Mouse (Mus musculus): Measurements from ENCODE around the gene Gm5141. TPM values are rescaled to one million over a fixed set of nuclear protein-coding genes. Genes with fewer than 3 reads are reported as not detected.
"Not testable (repeated sequence)": the region's sequence is repeated elsewhere in the genome, so short reads cannot be mapped to it uniquely, and the experiment has no call there.

Gene Gm5141
- not detected in 2 replicates for polyA plus RNA-seq (2012; ENCODE audit: insufficient read depth, low replicate concordance)

DNA sequence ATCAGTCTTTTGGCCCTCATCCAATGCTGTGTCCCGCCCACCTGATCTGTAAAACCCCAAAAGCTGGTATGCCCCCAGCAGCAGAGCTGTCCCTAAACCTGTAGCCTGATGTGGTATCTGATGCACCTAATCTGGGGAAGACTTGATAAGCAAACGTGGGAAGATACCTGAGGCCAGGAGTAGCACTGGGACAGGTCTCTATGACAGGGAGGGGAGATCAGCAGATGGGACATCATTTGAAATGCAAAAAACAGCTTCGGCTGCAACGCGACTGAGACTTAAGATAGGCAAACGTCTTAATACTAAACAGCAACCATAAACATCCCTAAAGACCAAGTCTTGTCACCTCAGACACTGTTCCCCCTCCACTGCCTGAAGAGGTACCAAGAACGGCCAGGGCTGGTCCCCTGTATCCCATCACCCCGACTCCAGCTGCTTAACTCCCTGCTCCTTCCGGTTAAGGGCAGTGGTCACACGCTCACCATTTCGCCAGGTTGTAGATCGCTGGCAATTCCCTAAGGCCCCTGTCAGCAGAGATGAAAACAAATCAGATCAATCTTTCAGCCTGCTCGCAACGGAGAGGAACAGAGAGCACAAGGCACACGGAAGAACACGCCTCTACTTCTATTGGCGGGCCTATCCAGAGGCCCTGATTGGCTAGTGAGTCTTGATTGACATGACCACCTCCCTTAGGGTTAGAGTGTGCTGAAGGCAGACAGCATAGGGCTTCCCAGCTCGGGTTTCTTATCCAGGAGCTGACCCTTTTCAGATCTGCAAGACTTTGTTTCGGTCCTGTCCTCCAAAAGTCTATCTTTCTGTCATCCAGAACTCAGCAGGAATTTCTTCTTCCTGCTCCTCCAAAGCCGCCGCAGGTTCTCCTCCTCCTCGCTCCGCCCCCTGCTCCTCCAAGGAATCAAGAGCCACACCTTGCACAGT is at the start of gene Gm5141:
Gene Gm5141 (minus strand): TSS at position 610 of the 936 bp plus-strand sequence.
- not testable (repeated sequence) for H3K9me3 ChIP-seq; H3K27me3 ChIP-seq (replicated peaks); H3K36me3 ChIP-seq (replicated peaks; ENCODE audit: low read length); H3K4me1 ChIP-seq
- H3K4me3 ChIP-seq (replicated peaks) = peak within 1 kb of the TSS; percentile 89

DNA sequence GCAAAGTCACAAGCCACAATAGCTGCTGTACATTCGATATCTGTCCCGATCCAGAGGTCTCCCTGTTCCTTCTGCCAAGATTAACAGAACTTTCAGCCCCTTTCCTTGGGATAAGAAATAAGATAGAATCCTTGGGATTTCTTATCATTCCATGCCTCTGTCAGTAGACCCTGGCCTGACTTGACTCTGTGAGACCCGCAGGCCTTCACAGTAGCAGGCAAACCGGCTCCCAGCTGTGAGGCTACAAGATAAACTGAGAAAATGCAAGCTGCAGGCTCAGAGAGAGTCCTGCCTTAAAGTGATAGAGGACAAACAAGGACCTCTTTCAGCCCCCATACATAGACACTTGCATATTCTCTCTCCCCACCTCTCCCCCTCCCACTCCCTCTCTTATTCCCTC is 47.7 kb upstream of the Gm5141 start:
- Histone ChIP-seq H3K27me3 (replicated peaks) (no peaks in the 10 kb centered on the region), H3K36me3 (replicated peaks; ENCODE audit: low read length) (no peaks in the 10 kb centered on the region), H3K4me3 (replicated peaks) (no peak overlapping the region), H3K4me1 (no peaks in the 10 kb centered on the region), H3K9me3 (peaks cover 3% of the 10 kb centered on the region; the same call in 1 of the 2 replicates)
- TF ChIP-seq GATA1 (IDR thresholded peaks at IDR 0.05; ENCODE audit: borderline replicate concordance, low read length) = no peak
- TF ChIP-seq FLI1 (IDR thresholded peaks at IDR 0.05; ENCODE audit: low read length) = no peak

DNA sequence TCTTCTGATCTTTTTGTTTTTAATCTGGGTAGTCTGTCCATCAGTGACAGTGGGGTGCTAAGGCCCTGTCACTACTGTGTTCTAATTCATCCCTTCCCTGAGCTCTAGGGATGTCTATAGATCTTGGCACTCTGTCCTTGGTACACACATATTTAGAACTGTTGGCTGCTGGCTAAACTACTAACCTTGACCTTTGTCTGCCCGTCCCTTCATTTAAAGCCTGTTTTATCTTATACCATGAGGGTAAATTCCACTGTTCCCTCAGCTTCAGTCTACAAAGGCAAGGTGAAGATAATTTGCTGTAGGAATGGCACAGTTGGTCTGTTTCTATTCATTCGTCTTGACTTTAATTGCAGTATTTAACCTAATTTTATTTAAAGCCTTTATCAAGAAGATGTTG is 46.6 kb upstream of the Gm5141 start:
- no peak for TF ChIP-seq FLI1 (IDR thresholded peaks at IDR 0.05; ENCODE audit: low read length)
- no peak for TF ChIP-seq GATA1 (IDR thresholded peaks at IDR 0.05; ENCODE audit: borderline replicate concordance, low read length)
- H3K36me3 ChIP-seq (replicated peaks; ENCODE audit: low read length) = no peaks in the 10 kb centered on the region
- H3K4me1 ChIP-seq = no peaks in the 10 kb centered on the region
- no peaks in the 10 kb centered on the region for H3K27me3 ChIP-seq (replicated peaks)
- no peak overlapping the region for H3K4me3 ChIP-seq (replicated peaks)
- H3K9me3 ChIP-seq = peaks cover 3% of the 10 kb centered on the region; the same call in 1 of the 2 replicates

DNA sequence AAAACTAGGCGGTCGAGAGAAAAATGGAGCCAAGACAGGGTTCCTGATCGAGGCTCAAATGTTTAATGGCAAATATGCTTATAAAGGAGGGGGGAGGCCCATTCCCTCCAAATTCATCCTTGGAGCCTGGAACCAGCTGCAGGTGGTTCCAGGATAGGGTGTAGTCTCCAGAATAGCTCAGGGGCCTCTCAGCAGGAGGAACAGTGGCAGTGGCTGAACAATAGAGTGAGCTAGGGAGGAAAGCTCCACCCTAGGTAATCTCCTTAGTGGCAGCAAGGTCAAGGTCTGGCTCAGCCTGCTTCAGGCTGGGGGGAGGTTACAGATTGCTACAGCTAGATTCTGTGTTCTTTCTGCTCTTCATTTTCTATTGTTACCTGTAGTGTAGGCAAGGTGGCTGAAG is 30.1 kb upstream of the Gm5141 start:
- not testable (repeated sequence) for H3K4me3 ChIP-seq (replicated peaks)
- H3K9me3 ChIP-seq = peaks cover 30% of the 10 kb centered on the region

DNA sequence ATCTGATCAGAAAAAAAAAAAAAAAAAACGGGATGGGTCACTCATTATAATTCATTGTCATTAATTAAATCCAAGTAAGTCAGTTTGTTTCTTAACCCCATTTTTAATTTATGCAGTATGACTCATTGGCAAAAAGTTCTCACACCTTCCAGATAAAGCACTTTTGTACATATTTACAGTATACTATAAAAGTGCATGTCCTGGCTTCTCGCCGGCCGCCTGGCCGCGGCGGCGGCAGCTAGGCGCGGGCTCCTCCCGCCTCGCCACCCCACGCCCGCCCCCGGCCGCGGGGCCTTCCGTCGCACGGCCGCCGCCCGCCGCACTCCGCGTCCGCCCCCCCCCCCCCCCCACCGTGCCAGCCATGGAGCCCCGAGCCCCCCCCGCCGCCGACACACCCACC is 27.1 kb upstream of the Gm5141 start:
- H3K36me3 ChIP-seq (replicated peaks; ENCODE audit: low read length) = no peaks in the 10 kb centered on the region
- TF ChIP-seq GATA1 (IDR thresholded peaks at IDR 0.05; ENCODE audit: borderline replicate concordance, low read length) (no peak), FLI1 (IDR thresholded peaks at IDR 0.05; ENCODE audit: low read length) (no peak)
- H3K4me3 ChIP-seq (replicated peaks) = peak overlapping the region; percentile 70
- peaks cover 6% of the 10 kb centered on the region for H3K4me1 ChIP-seq
- no peaks in the 10 kb centered on the region for H3K27me3 ChIP-seq (replicated peaks)
- H3K9me3 ChIP-seq = peaks cover 14% of the 10 kb centered on the region

More for the DNA sequence above, 30.1 kb upstream of the Gm5141 start:
- H3K4me1 ChIP-seq; H3K27me3 ChIP-seq (replicated peaks); H3K36me3 ChIP-seq (replicated peaks; ENCODE audit: low read length): not testable (repeated sequence)

DNA sequence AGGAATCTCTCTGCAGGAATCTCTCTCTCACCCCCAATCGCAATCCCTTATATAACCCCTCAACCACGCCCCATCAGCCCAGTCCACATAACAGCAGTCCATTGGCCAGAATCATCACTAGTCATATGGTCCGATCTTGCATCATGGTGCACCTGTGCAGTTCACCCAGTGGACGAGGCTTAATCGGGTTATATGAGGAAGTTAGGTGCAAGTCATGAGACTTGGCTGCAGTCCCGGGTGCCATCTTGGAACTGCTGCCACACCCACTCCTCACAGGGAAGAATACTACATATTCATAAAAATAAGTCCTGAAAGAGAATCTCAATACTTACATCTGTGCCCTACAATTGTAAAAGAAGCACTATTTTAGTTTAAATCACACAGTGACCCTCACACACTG is 22.4 kb upstream of the Gm5141 start:
- not testable (repeated sequence) for H3K4me1 ChIP-seq; H3K4me3 ChIP-seq (replicated peaks); H3K36me3 ChIP-seq (replicated peaks; ENCODE audit: low read length); H3K9me3 ChIP-seq; H3K27me3 ChIP-seq (replicated peaks)

DNA sequence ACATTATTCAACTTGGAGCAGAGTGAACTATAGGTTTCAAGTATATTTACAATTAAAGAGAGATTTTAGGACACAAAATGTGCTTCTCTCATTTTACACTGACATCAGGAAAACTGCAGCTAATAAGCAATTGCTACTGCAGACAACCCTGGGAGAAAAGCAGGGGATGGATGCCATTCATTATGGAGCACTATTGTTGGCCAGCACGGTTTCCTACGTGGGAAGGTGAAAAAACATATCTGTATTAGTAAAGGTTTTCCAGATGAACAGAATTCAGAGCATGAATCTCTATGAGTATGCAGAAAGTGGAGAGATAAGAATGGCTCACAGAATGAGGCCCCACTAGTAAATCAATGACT is 506 bp upstream of the Gm5141 start:
- not testable (repeated sequence) for H3K27me3 ChIP-seq (replicated peaks); H3K4me1 ChIP-seq; H3K9me3 ChIP-seq; H3K36me3 ChIP-seq (replicated peaks; ENCODE audit: low read length); H3K4me3 ChIP-seq (replicated peaks)

DNA sequence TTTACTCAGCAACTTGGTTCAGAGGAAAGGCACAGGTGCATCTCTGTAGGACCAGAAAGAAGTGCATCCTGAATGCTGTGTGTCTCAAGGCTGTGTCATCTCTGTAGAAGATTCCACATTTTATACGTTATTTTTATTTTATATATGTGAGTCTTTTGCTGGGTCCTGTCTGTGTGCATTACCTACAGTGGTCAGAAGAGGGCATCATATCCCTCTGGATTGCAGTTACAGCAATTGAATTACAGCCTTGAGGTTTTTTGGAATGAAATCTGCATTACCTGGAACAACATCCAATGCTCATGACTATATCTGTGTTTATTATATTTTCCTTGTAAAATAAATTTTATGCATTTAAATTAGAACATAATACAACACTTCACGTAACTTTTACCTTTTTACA is 21.8 kb downstream of the Gm5141 start:
- H3K36me3 ChIP-seq (replicated peaks; ENCODE audit: low read length); H3K4me3 ChIP-seq (replicated peaks); H3K9me3 ChIP-seq; H3K27me3 ChIP-seq (replicated peaks): not testable (repeated sequence)
- peaks cover 11% of the 10 kb centered on the region for H3K4me1 ChIP-seq

DNA sequence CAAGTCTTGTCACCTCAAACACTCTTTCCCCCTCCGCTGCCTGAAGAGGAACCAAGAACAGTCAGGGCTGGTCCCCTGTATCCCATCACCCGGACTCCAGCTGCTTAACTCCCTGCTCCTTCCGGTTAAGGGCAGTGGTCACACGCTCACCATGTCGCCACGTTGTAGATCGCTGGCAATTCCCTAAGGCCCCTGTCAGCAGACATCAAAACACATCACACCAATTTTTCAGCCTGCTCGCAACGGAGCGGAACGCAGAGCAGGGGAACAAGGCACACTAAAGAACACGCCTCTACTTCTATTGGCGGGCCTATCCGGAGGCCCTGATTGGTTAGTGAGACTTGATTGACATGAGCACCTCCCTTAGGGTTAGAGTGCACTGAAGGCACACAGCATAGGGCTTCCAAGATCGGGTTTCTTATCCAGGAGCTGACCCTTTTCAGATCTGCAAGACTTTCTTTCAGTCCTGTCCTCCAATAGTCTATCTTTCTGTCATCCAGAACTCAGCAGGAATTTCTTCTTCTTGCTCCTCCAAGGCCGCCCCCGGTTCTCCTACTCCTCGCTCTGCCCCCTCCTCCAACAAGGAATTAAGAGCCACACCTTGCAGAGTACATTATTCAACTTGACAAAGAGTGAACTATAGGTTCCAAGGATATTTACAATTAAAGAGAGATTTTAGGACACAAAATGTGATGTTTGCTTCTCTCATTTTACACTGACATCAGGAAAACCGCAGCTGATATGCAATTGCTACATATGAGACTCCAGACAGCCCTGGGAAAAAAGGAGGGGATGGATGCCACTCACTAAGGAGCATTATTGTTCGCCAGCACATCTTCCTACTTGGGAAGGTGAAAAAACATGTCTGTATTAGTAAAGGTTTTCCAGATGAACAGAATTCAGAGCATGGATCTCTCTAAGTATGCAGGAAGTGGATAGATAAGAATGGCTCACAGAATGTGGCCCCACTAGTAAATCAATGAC is 24.9 kb downstream of the Gm5141 start, which contains the start of gene Platr25:
Gene Platr25 (minus strand): TSS at position 278 of the 984 bp plus-strand sequence.
- Histone ChIP-seq H3K4me1 (peaks cover 11% of the 10 kb centered on the region), H3K4me3 (replicated peaks) (peak within 1 kb of the TSS; percentile 91)
- not testable (repeated sequence) for H3K27me3 ChIP-seq (replicated peaks); H3K36me3 ChIP-seq (replicated peaks; ENCODE audit: low read length); H3K9me3 ChIP-seq

DNA sequence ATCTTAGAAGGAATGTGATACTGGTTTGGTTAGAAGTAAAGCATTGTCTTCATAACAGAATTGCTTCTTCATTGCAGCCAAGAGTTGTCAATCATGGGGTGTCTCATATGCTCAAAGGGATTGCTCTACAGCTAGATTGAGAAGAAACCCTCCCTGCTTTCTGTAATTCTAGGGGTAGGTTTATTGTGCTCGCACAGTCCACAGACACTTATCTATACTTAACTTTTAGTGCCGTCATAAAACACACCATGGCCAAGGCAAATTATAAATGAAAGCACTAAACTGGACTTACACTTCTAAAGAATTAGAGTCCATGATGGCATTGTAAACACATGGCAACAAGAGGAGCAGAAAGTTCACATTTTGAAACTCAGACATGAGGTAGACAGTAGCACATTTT is 52.3 kb downstream of the Gm5141 start:
- no peak overlapping the region for H3K4me3 ChIP-seq (replicated peaks)
- TF ChIP-seq FLI1 (IDR thresholded peaks at IDR 0.05; ENCODE audit: low read length) (no peak), GATA1 (IDR thresholded peaks at IDR 0.05; ENCODE audit: borderline replicate concordance, low read length) (no peak)
- no peaks in the 10 kb centered on the region for H3K36me3 ChIP-seq (replicated peaks; ENCODE audit: low read length)

More for the DNA sequence above, 52.3 kb downstream of the Gm5141 start:
- H3K27me3 ChIP-seq (replicated peaks) = no peaks in the 10 kb centered on the region
- H3K4me1 ChIP-seq = no peaks in the 10 kb centered on the region
- H3K9me3 ChIP-seq = no peaks in the 10 kb centered on the region

Other genes with a start within 250 kb of the Gm5141 start
- not detected in 2 replicates for gene Zfp935, start 227.3 kb downstream of the Gm5141 start, polyA plus RNA-seq (2012; ENCODE audit: insufficient read depth, low replicate concordance)
- gene Zfp934, start 214.6 kb downstream of the Gm5141 start, polyA plus RNA-seq (2012; ENCODE audit: insufficient read depth, low replicate concordance) = not detected in 2 replicates
- gene 6720489N17Rik, start 161.6 kb downstream of the Gm5141 start, polyA plus RNA-seq (2012; ENCODE audit: insufficient read depth, low replicate concordance) = not detected in 2 replicates
- not detected in 2 replicates for gene Platr25, start 25.1 kb downstream of the Gm5141 start, polyA plus RNA-seq (2012; ENCODE audit: insufficient read depth, low replicate concordance)
- gene Fbp2, start 72.6 kb upstream of the Gm5141 start, polyA plus RNA-seq (2012; ENCODE audit: insufficient read depth, low replicate concordance) = not detected in 2 replicates
- not detected in 2 replicates for gene Fbp1, start 102.5 kb upstream of the Gm5141 start, polyA plus RNA-seq (2012; ENCODE audit: insufficient read depth, low replicate concordance)
- 46.5 TPM in 1 of 2 replicates, not detected in the other for gene 2010111I01Rik, start 179.1 kb upstream of the Gm5141 start, polyA plus RNA-seq (2012; ENCODE audit: insufficient read depth, low replicate concordance)

Data from megakaryocyte, embryonic 14.5 days (primary cell).